Mouse (Mus musculus) erythroblast, embryonic 14.5 days (primary cell): ENCODE results near the gene Phf5a.

ENCODE experiments used
- GATA1 ChIP-seq: IDR thresholded peaks from 2 replicates; pipeline ENCODE4 v1.6.1; 2012; ENCODE audit warnings: low read length, inconsistent platforms, mixed read lengths
- TAL1 ChIP-seq: IDR thresholded peaks from 3 replicates; pipeline ENCODE4 v1.6.1; 2012; ENCODE audit warnings: low read length, inconsistent platforms, mixed read lengths

DNA sequence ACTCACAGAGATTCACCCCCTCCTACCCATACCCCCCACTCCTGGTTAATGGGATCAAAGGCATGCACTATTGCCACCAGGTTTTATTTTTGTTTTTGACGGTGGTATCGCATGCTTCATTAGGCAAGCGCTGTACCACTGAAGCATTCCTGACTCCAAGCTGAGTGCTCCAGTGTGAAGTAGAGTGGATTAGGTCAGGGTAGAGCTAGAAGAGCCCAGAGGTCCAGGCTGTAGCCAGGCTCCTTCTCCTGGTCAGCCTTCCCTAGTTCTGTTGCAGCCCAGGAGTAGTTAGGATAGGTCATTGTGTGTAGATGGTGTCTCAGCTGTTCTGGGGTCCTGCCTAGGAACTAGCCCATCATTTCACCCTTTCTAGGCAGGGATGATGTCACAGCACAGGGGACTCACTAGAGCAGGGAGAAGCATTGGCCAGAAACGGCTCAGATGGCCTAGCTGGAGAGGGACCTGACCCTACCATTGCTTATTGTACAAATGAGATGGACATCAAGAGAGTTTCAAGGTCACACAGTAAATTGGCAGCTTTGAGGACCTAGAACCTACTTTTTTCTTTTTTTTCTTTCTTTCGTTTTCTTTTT is 26.6 kb downstream of the Phf5a start:
- TF ChIP-seq TAL1 (no peak), GATA1 (no peak)
